Mouse (Mus musculus) hematopoietic stem cell, adult 5-6 weeks (primary cell): ENCODE results near the gene Ppie. TPM values are rescaled to one million over a fixed set of nuclear protein-coding genes. Genes with fewer than 3 reads are reported as not detected.
"Not testable (repeated sequence)": the region's sequence is repeated elsewhere in the genome, so short reads cannot be mapped to it uniquely, and the experiment has no call there.

Experiments
- ATAC-seq, 2 experiments: fragments of 125-278 bp in 1 of 2; replicated peaks in 1 of 2; 2 replicates each; pipeline ENCODE4 v1.8.0; 2016 to 2017; ENCODE audit warnings: inconsistent platforms in 2 of 2, mild to moderate bottlenecking in 2 of 2, moderate number of reproducible peaks in 2 of 2, low read depth in 1 of 2, moderate TSS enrichment in 1 of 2; ENCODE audit not compliant: low FRiP score in 2 of 2, poor library complexity in 2 of 2, severe bottlenecking in 2 of 2, insufficient read depth in 1 of 2, low TSS enrichment in 1 of 2
- total RNA-seq: library from RNA; stranded (forward); fragments of 172-1452, 232-1000 nt; gene quantifications from 2 replicates; pipeline ENCODE4 v1.2.3, GENCODE M21; 2017

Ppie gene
- total RNA-seq, 1 experiment from 2014 or later, result 91.0 TPM

DNA sequence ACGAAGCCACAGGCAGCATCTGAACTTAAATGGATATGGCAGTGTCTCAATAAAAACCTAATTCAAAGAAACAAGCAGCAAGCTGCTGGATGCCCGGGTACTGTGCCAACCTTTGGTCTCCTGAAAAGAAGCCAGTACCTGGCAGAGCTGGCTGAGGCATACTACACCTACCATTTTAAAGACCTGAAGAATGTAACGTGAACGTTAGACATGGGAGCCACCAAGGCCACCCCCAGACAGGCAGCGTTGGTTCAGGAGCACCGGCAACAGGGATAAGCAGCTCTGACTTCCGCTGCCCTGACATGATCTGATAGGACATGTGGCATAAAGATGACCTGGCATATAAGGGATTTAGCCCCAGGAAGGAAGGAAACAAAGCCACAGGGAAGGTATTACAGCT, 13.1 kb downstream of the Ppie start:
- ATAC-seq, result no peak

DNA sequence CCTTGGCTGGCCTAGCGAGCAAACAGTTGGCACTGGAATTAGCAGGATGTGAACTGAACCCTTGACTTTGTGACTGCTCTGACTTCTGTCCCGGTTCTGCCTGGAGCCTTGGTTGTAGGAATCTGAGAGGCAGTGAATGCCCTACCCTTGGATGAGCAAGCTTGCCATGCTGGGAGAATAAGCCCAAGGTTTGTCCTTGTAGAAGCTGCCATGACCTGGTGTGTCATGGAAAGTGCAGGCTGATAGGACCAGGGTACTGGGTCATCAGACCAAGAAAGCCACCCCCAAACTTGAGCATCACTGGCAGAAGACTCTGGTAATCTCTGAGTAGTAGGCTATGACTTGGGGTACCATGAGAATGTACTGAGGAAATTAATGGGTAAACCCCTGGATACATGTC, 18.5 kb downstream of the Ppie start:
- ATAC-seq, result no peak

DNA sequence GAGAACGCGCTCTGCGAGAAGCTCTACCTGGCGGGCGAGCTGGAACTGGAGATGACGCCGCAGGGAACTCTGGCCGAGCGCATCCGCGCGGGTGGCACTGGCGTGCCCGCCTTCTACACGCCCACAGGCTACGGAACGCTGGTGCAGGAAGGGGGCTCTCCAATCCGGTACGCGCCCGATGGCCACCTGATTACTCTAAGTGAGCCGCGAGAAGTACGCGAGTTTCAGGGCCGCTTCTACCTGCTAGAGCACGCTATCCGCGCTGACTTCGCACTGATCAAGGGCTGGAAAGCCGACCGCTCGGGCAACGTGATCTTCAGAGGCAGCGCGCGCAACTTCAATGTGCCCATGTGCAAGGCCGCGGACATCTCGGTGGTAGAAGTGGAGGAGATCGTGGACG, 23.1 kb downstream of the Ppie start:
- peak; percentile 35 to 36; a peak in 3 of 4 replicates for ATAC-seq

DNA sequence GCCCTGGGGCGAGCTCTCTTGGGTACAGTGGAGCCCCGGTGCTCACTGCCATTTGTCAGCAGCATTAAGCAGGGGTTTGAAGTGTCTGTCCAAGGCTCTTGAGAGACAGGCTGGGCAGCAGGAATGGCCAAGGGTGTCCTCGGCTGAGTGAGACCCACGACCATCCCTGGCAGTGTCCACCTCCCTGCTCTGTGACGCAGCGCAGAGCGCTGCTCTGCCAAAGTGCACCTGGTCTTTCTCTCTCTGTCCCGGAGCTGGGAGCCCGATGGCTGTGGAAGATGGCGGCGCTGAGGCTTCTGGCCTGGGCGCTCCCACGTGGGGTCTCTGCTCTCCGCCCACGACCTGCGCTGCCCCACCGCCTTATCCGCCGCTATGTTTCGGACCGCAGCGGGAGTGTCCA, 23.7 kb downstream of the Ppie start, which contains the start of gene Oxct2b:
Oxct2b (plus strand) TSS at position 256 of the 400 bp plus-strand sequence.
- ATAC-seq, result peak in 1 of 2 experiments; percentile 10; a peak in 1 of 4 replicates

DNA sequence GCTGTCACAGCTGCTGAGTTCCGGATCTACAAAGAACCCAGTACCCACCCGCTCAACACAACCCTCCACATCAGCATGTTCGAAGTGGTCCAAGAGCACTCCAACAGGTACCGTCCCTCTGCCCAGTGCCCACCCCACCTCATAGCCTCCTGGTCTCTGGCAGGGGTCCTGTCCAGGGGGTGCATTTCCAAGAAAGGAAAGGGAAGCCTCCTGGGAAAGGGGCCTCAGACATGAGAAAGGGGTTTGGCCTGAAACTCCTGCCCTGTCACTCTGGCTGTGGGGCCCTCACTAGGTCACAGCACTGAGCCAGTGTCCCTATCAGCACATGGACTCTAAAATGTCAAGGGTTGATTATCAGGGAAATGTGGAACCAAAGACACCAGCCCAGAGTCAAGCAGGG, 25.1 kb downstream of the Ppie start:
- not testable (repeated sequence) for ATAC-seq

DNA sequence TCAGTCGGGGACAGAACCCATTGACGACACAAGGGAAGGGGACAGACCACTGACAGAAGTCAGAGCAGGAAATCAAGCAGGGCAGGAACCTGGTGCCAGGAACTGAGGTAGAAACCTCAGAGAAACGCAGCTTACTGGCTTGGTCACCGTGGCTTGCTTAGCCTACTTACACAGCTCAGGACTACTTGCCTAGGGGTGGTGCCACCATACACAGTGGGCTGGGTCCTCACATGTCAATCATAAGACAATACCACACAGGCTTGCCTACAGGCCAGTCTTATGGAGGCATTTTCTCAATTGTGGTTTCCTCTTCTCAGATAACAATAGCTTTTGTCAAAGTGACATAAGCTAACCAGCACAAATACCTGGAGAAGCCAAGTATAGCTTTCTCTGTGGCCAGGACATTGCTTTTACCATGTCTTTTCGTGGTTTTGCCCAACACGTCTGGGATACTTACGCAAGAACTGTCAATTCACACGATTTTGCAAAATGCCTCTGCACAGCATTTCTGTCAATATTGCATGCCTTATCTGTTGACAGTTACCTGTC, 27.5 kb downstream of the Ppie start:
- ATAC-seq, result peak; percentile 57 to 63

DNA sequence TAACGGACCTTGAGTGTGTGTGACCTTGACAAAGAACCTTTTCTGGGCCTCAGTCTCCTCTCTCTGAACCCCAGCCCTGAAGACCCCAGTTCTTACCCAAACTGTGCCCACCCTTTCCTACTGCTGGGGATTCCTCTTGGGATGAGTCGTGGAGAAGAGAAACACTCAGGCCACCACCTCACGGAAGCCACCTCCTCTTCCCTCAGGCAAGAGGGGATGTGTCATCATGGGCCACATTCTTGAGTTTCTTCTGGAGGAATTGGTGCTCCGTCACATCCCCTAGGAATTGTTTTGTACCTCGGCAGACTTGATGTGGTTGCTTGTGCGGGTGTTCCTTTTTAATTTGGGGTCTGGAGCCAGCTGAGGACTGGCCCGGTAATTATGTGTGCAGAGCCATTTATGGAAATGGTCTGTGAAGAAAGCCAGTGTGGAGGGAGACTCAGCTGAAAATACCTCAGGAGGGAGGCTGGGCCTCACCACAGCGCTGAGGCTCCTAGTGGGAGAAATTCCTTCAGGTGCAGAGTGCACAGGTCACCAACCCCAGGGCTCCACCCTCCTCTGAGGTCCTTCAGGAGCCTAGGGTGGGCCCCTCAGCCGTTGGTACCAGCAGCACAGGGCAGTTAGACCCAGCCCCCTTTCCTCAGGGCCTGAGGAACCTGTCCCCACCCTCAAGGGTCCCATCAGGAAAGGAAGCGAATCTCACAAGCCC, 28.3 kb downstream of the Ppie start:
- not testable (repeated sequence) for ATAC-seq

DNA sequence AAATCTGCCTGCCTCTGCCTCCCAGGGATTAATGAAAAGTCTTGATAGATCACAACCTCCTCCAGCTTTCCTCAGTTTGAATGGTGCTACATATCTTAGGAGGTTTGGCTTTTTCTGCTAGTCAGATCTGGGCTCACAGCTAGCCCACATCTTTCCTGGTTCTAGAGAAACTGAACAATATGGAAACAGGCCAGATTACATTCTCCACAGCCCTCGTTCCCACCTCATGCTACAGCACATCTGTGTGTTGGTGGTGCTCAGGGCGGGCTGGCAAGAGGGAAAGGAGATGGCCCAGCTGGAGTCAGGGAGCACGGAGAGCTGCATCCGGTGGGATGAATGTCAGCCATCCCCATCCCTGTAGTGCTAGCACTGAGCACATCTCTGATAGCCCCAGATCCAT, 29.0 kb downstream of the Ppie start:
- no peak for ATAC-seq

DNA sequence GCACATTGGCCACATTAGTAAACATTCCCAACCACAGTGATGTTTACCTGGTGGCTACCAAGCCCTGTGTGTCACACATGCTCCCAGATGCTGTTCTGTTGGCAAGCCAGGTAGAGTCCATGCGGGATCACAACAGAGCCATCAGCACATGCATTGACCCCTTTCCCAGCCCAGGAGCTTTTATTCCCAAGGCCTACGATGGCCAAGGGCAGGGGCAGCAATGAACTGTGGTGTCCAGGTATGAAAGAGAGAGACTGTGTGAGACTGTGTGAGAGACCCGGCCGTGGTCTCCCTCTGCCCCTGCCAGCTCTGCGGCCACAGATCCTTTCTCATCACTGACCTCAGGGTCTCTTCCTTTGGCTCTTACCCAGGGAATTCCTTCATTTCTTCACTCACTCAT, 31.7 kb downstream of the Ppie start:
- ATAC-seq, result no peak

DNA sequence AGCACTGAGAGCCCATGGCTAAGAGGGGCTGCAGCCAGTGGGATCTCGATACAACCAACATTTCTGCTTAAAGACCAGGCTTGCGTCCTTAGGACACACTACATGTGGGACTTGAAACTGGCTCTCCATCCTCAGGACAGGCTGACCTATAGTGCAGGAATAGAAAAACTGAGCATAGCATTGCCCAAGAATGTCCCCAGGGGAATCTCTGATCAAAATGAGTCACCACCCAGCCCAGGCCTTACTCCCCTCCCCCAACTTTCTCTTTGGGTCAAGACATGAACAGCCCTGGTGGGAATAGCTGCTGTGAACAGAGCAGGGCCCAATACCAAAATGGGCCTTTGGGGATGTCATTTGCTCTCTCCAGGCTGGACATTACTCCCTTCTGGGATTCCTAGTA, 32.9 kb downstream of the Ppie start:
- no peak for ATAC-seq

DNA sequence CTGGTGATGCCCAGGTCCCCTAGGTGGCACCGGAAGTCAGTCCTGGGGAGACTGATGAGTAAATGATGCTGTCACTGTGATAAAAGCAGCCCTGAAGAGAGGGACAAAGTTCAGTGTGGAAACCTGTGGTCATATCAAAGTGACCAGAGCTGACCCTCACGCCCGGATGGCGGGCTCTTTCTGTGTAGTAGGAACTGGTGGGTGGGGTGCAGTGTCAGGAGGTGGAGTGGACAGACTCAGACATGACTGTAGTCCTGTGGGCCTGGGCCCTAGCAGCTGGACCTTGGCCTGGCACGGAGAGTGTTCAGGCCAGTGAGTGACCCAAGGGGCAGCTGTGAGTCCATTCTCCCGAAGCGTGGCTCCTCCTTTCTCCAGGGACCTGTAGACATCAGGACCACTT, 33.8 kb downstream of the Ppie start:
- ATAC-seq, result not testable (repeated sequence)

DNA sequence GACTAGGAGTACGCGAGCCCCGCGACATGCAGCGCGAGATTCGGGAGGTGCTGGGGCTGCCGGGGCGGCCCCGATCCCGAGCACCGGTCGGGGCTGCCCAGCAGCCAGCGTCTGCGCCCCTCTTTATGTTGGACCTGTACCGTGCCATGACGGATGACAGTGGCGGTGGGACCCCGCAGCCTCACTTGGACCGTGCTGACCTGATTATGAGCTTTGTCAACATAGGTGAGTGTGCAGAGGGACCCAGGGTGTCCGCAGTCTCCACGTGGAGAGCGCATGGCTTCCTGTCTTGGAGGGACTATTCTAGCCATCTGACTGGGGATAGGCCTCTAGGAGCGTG, 34.3 kb downstream of the Ppie start:
- no peak for ATAC-seq

DNA sequence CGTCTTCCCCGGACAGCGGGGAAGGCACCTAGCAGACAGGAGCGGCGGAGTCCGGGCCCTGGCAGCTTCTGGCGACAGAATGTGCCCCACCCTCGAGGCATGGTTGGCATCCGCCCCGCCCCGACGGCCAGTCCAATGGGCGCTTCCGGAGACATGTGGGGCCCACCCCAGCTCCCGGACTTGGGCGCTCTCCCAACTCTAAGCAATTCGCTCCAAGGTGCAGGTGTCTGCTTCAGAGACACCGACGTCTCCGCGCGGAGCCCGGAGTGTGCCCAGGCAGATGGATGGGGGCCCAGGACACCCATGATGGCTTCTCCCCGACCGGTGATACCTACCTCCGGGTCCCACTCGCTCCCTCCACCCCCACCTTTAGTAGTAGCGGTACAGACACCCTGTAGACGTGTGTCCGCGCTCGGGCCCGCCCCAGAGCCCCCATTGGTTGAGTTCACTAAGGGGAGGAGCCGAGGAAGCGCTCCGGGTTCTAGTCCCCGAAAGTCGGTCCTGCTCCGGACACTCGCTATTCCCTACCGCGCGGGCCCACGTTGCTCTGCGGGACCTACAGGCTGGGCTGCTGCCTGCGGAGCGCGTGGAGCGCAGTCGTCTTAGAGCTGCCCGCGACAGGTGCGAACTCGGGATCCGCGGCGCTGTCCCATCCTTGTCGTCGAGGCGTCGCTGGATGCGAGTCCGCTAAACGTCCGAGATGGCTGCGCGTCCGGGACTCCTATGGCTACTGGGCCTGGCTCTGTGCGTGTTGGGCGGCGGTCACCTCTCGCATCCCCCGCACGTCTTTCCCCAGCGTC, 34.9 kb downstream of the Ppie start, which contains the start of gene Bmp8b:
Bmp8b (plus strand) TSS at position 515 of the 800 bp plus-strand sequence.
- ATAC-seq, result peak; percentile 33 to 49; a peak in 3 of 4 replicates

DNA sequence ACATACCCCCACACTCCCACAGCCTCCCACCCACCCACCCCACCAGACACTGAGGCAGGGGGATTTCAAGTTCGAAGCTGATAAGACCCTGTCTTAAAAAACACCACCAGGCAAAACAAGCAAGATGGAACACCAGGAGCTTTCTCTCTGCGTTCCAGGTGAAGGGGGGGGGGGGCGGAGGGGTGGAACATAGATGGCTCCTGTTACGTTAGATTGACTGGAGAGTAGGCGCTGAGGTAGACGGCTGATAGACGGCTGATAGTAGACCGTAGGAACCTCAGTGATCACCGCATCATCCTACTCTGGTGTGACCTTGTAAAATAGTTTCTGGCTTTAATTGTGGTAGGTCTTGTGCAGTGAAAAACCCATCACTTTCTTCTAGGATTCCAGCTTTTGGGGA, 45.9 kb downstream of the Ppie start:
- no peak for ATAC-seq

DNA sequence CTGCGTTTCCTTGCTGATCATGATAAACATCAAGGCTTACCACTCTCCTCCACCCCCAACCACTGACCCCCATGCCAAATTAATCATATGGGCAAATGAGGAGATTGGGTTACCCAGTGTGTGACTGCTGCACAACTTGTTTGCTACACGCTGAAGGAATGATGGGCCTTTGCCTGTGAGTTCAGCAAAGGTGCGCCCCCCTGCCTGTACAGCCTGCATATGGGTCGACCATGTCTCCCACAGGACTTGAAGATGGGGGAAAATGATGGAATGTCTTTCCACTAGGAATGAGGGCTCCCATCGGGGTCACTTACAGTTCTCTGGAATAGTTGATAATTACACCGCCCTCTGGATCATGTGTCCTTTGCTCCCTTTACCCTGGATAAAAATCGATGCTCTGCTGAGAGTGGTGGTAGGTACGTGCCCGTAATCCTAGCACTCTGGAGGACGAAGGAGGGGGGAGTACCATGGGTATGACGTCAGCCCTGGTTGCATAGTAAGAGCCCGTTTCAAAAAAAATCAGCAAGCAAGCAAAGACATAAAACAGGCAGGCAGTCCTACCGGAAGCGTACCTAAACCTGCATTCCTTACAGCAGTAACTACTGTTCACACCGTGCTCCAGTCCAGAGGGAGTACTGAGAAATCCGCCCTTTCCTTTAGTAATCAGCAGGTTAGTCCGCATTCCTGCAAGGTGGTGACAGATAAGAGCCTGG, 46.5 kb downstream of the Ppie start:
- no peak for ATAC-seq

DNA sequence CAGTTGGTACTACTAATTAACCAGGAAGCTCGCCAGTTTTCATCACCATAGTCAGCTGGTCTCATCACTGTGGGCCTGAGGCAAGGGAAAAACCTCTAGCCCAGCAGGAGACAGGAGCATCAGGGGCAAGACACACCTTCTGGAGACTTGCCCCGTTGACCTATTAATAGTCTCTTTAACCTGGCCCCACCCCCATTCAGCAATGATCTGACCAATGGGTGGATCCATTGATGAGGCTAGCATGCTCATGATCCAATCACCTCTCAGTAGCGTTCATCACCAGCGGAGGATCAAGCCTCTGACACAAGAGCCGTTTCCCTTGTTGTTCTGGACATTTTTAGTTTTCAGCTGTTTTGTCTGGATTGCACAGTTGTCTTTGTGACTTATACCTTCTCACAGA, 47.1 kb downstream of the Ppie start:
- ATAC-seq, result no peak

DNA sequence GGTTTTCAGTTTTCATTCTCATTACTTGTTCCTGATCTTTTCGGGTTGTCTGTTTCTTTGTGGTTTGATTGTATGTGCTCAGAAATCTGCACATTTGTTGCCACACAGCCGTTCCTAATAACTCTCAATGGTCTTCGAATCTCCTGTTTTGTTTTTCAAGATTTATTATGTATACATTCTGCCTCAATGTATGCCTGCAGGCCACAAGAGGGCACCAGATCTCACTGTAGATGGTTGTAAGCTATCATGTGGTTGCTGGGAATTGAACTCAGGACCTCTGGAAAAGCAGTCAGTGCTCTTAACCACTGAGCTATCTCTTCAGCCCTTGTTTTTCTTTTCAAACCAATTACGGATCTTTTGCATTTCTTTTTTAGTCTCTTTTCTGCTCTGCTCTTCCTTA, 53.4 kb downstream of the Ppie start:
- ATAC-seq, result no peak

DNA sequence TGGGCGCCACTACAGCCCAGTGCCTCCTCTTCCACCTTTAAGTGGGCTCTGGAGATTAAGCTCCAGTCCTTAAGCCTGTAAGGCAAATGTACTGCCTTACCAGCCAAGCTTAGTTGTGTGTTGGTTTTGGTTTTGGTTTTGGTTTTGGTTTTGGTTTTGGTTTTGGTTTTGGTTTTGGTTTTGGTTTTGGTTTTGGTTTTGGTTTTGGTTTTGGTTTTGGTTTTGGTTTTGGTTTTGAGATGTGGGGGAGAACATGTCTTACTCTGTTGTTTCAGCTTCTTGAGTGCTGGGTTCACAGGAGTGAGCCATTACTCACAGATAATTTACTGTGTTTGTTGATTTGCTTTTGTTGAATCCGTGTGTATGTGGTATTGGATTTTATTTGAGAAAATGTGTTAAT, 54.5 kb downstream of the Ppie start:
- no peak for ATAC-seq
